Comparison of ENCODE assay signal across 9 mouse cellular contexts in genomic region chr12:85879631-85880314, GRCm38 (mm10). TPM values are rescaled to one million over a fixed set of nuclear protein-coding genes. Genes with fewer than 3 reads are reported as not detected.
DNase-seq lines count a peak whose midpoint lies in the region; ATAC-seq and TF ChIP-seq lines count a peak whose summit lies in the region.
"Had no signal": no experiment of that assay in that cellular context is flagged by ENCODE, and none has a peak within 500 bp of the region (broad histone marks: within the 10 kb centered on the region; RNA-seq: fewer than 3 reads in every experiment).

No protein-coding gene starts in this region.

- no peak overlapping the region for H3K4me2 ChIP-seq in kidney, embryonic 16.5 days (replicated peaks; ENCODE audit: low read depth, low read length)
- no peak overlapping the region for H3K4me2 ChIP-seq in heart, postnatal 0 days (ENCODE audit: low read depth, low read length)
- H3K4me2 ChIP-seq in stomach, embryonic 16.5 days (ENCODE audit: low read depth, low read length) = no peak overlapping the region
- H3K4me2 ChIP-seq in midbrain, embryonic 16.5 days (ENCODE audit: low read length) = no peak overlapping the region
- H3K4me2 ChIP-seq: midbrain, embryonic 12.5 days had no signal

- no peak overlapping the region for H3K27ac ChIP-seq in kidney, embryonic 16.5 days (ENCODE audit: low read length)
- H3K27ac ChIP-seq in heart, postnatal 0 days (ENCODE audit: low read depth) = peak overlapping the region; percentile 57
- H3K27ac ChIP-seq in stomach, embryonic 16.5 days (ENCODE audit: low read length) = peak overlapping the region; percentile 58
- H3K27ac ChIP-seq in midbrain, embryonic 16.5 days (ENCODE audit: low read length) = no peak overlapping the region
- H3K27ac ChIP-seq: midbrain, embryonic 12.5 days had no signal

- no peak for ATAC-seq in kidney, embryonic 16.5 days (ENCODE audit: low FRiP score, low TSS enrichment)
- peak; percentile 57; the same call in 1 of the 2 replicates for ATAC-seq in heart, postnatal 0 days (ENCODE audit: insufficient read depth, low read depth)
- peak; percentile 82 for ATAC-seq in stomach, embryonic 16.5 days (ENCODE audit: insufficient read depth, low FRiP score)
- no peak for ATAC-seq in midbrain, embryonic 16.5 days
- no peak for ATAC-seq in activated CD4-positive, CD25-positive, alpha-beta regulatory T cell, adult 4 months

- DNase-seq in kidney, adult 9 months = peak; percentile 15
- DNase-seq in frontal cortex, adult 2 months (ENCODE audit: extremely low spot score in 1 of 2, low spot score in 1 of 2) = peak; percentile 59 to 80
- DNase-seq in heart, postnatal 0 days (ENCODE audit: low spot score) = peak; percentile 58
- DNase-seq in left cerebral cortex, postnatal 4 days = peak; percentile 49

- no peak overlapping the region for H3K4me3 ChIP-seq in kidney, embryonic 16.5 days (ENCODE audit: low read length)
- no peak overlapping the region for H3K4me3 ChIP-seq in heart, postnatal 0 days (ENCODE audit: low read depth, low read length)
- no peak overlapping the region for H3K4me3 ChIP-seq in stomach, embryonic 16.5 days (replicated peaks; ENCODE audit: low read length)
- H3K4me3 ChIP-seq in midbrain, embryonic 16.5 days (ENCODE audit: low read depth, low read length) = no peak overlapping the region
- H3K4me3 ChIP-seq: midbrain, embryonic 12.5 days had no signal

- no peak for TF ChIP-seq CTCF in heart, postnatal 0 days (IDR thresholded peaks at IDR 0.05; ENCODE audit: low read depth)

- no peak for TF ChIP-seq EP300 in heart, postnatal 0 days (IDR thresholded peaks at IDR 0.05; ENCODE audit: low read depth)

- no peak overlapping the region for H3K9ac ChIP-seq in kidney, embryonic 16.5 days (replicated peaks; ENCODE audit: low read length)
- no peak overlapping the region; the same call in 1 of the 2 replicates for H3K9ac ChIP-seq in heart, postnatal 0 days (replicated peaks; ENCODE audit: low read depth, low read length)
- H3K9ac ChIP-seq in stomach, embryonic 16.5 days (ENCODE audit: low read length) = no peak overlapping the region
- no peak overlapping the region for H3K9ac ChIP-seq in midbrain, embryonic 16.5 days (ENCODE audit: low read depth, low read length)
- H3K9ac ChIP-seq: midbrain, embryonic 12.5 days had no signal

- H3K27me3 ChIP-seq in kidney, embryonic 16.5 days (ENCODE audit: insufficient read depth, low read length) = no peaks in the 10 kb centered on the region
- H3K27me3 ChIP-seq in heart, postnatal 0 days (ENCODE audit: control insufficient read depth, insufficient read depth, low read length) = no peaks in the 10 kb centered on the region
- H3K27me3 ChIP-seq in stomach, embryonic 16.5 days (ENCODE audit: control insufficient read depth, insufficient read depth, low read length) = no peaks in the 10 kb centered on the region
- H3K27me3 ChIP-seq in midbrain, embryonic 16.5 days (ENCODE audit: control insufficient read depth, insufficient read depth, low read depth, low read length) = no peaks in the 10 kb centered on the region
- H3K27me3 ChIP-seq: midbrain, embryonic 12.5 days had no signal

- intact Hi-C loops in left cerebral cortex, postnatal 4 days (cut with DNase I) = no loop called here

- H3K4me1 ChIP-seq in kidney, embryonic 16.5 days (ENCODE audit: insufficient read depth, low read length) = no peaks in the 10 kb centered on the region; the same call in 1 of the 2 replicates
- peaks cover 13% of the 10 kb centered on the region for H3K4me1 ChIP-seq in heart, postnatal 0 days (ENCODE audit: control insufficient read depth, insufficient read depth)
- H3K4me1 ChIP-seq in stomach, embryonic 16.5 days (ENCODE audit: control insufficient read depth, insufficient read depth, low read length) = no peaks in the 10 kb centered on the region
- H3K4me1 ChIP-seq in midbrain, embryonic 16.5 days (ENCODE audit: control insufficient read depth, insufficient read depth, low read length) = no peaks in the 10 kb centered on the region
- H3K4me1 ChIP-seq: midbrain, embryonic 12.5 days had no signal

- H3K36me3 ChIP-seq in kidney, embryonic 16.5 days (ENCODE audit: insufficient read depth, low read length) = peaks cover 8% of the 10 kb centered on the region
- H3K36me3 ChIP-seq in heart, postnatal 0 days (replicated peaks; ENCODE audit: control insufficient read depth, insufficient read depth, low read length) = peaks cover 9% of the 10 kb centered on the region; the same call in 1 of the 2 replicates
- H3K36me3 ChIP-seq in stomach, embryonic 16.5 days (ENCODE audit: control insufficient read depth, insufficient read depth, low read length) = no peaks in the 10 kb centered on the region
- peaks cover 8% of the 10 kb centered on the region for H3K36me3 ChIP-seq in midbrain, embryonic 16.5 days (ENCODE audit: control insufficient read depth, insufficient read depth, low read length)

- 73% methylated on average over 8 of the region's 8 CpGs for WGBS in kidney, embryonic 16.5 days
- WGBS in heart, postnatal 0 days = 53% methylated on average over 8 of the region's 8 CpGs
- 68% methylated on average over 8 of the region's 8 CpGs for WGBS in stomach, embryonic 16.5 days
- WGBS in midbrain, embryonic 16.5 days = 79% methylated on average over 8 of the region's 8 CpGs

- H3K9me3 ChIP-seq in kidney, embryonic 16.5 days (ENCODE audit: low read length) = no peaks in the 10 kb centered on the region
- H3K9me3 ChIP-seq in heart, postnatal 0 days (replicated peaks; ENCODE audit: control insufficient read depth, low read length) = no peaks in the 10 kb centered on the region
- H3K9me3 ChIP-seq in stomach, embryonic 16.5 days (replicated peaks; ENCODE audit: control insufficient read depth, low read length) = no peaks in the 10 kb centered on the region
- no peaks in the 10 kb centered on the region for H3K9me3 ChIP-seq in midbrain, embryonic 16.5 days (replicated peaks; ENCODE audit: control insufficient read depth, low read length, poor library complexity, severe bottlenecking)
- H3K9me3 ChIP-seq: midbrain, embryonic 12.5 days had no signal

RNA-seq across cellular contexts. Expression of gene Ttll5, which starts 55.3 kb away (rescaled TPM):
- polyA plus RNA-seq in kidney, embryonic 16.5 days (2015; fragmentation: Nextera tagmentation; extraction: Ambion mirVana) = 11.3 and 14.9 TPM in 2 replicates
- 28.7 and 30.0 TPM in 2 replicates for polyA plus RNA-seq in frontal cortex, adult 2 months (2012; rRNA removed)
- 16.8 and 21.2 TPM in 2 replicates for total RNA-seq in heart, postnatal 0 days (2014; rRNA removed; ENCODE audit: low replicate concordance)
- 5.9 and 6.3 TPM in 2 replicates for polyA plus RNA-seq in heart, postnatal 0 days (2015; fragmentation: Nextera tagmentation; extraction: Ambion mirVana)
- total RNA-seq in left cerebral cortex, postnatal 4 days (2021) = 10 to 100 TPM; 30.4 to 36.7 TPM
- polyA plus RNA-seq in stomach, embryonic 16.5 days (2015; fragmentation: Nextera tagmentation; extraction: Ambion mirVana) = 9.3 and 11.4 TPM in 2 replicates
- 12.0 and 13.2 TPM in 2 replicates for polyA plus RNA-seq in midbrain, embryonic 16.5 days (2015; fragmentation: Nextera tagmentation; extraction: Ambion mirVana)
- 10 to 100 TPM in 1 of 2 experiments, 1 to 10 TPM in 1; 8.3 to 10.4 TPM for polyA plus RNA-seq in activated CD4-positive, CD25-positive, alpha-beta regulatory T cell, adult 4 months (2017; shearing (Covaris generic))

RNA-seq across cellular contexts. Expression of gene Erg28, which starts 55.4 kb away (rescaled TPM):
- 116 and 120 TPM in 2 replicates for polyA plus RNA-seq in kidney, embryonic 16.5 days (2015; fragmentation: Nextera tagmentation; extraction: Ambion mirVana)
- 54.6 and 57.9 TPM in 2 replicates for polyA plus RNA-seq in frontal cortex, adult 2 months (2012; rRNA removed)
- total RNA-seq in heart, postnatal 0 days (2014; rRNA removed; ENCODE audit: low replicate concordance) = 14.2 and 28.8 TPM in 2 replicates
- 27.7 and 30.2 TPM in 2 replicates for polyA plus RNA-seq in heart, postnatal 0 days (2015; fragmentation: Nextera tagmentation; extraction: Ambion mirVana)
- 10 to 100 TPM; 77.3 to 83.7 TPM for total RNA-seq in left cerebral cortex, postnatal 4 days (2021)
- polyA plus RNA-seq in stomach, embryonic 16.5 days (2015; fragmentation: Nextera tagmentation; extraction: Ambion mirVana) = 123 and 132 TPM in 2 replicates
- polyA plus RNA-seq in midbrain, embryonic 16.5 days (2015; fragmentation: Nextera tagmentation; extraction: Ambion mirVana) = 114 and 117 TPM in 2 replicates
- polyA plus RNA-seq in activated CD4-positive, CD25-positive, alpha-beta regulatory T cell, adult 4 months (2017; shearing (Covaris generic)) = 100 to 1,000 TPM; 149 to 162 TPM

Comparison
In these comparisons a context has a peak if more than half of its experiments do, and no peak if none do; other contexts are left out.
1. DNase-seq: peak in every context shown above with its lines; median percentile 70 in frontal cortex, adult 2 months; 58 in heart, postnatal 0 days; 49 in left cerebral cortex, postnatal 4 days; 15 in kidney, adult 9 months.
2. ATAC-seq: peak in heart, postnatal 0 days (single experiment) and stomach, embryonic 16.5 days (single experiment); none in kidney, embryonic 16.5 days (single experiment), midbrain, embryonic 16.5 days (single experiment) and activated CD4-positive, CD25-positive, alpha-beta regulatory T cell, adult 4 months (single experiment).
3. H3K27ac ChIP-seq: peak in heart, postnatal 0 days (single experiment) and stomach, embryonic 16.5 days (single experiment); none in kidney, embryonic 16.5 days (single experiment) and midbrain, embryonic 16.5 days (single experiment).